Mouse (Mus musculus) hematopoietic multipotent progenitor cell, adult 10-12 weeks (in vitro differentiated cells): ENCODE measurements around the gene Tradd. TPM values are rescaled to one million over a fixed set of nuclear protein-coding genes. Genes with fewer than 3 reads are reported as not detected.

Experiments
- polyA plus RNA-seq: library from polyadenylated mRNA; stranded (reverse); fragments of >175 nt; gene quantifications from 2 replicates; pipeline ENCODE4 v1.2.3, GENCODE M21; 2012; ENCODE audit warnings: low replicate concordance

The Tradd gene
- 38.0 and 49.7 TPM in 2 replicates for polyA plus RNA-seq

DNA sequence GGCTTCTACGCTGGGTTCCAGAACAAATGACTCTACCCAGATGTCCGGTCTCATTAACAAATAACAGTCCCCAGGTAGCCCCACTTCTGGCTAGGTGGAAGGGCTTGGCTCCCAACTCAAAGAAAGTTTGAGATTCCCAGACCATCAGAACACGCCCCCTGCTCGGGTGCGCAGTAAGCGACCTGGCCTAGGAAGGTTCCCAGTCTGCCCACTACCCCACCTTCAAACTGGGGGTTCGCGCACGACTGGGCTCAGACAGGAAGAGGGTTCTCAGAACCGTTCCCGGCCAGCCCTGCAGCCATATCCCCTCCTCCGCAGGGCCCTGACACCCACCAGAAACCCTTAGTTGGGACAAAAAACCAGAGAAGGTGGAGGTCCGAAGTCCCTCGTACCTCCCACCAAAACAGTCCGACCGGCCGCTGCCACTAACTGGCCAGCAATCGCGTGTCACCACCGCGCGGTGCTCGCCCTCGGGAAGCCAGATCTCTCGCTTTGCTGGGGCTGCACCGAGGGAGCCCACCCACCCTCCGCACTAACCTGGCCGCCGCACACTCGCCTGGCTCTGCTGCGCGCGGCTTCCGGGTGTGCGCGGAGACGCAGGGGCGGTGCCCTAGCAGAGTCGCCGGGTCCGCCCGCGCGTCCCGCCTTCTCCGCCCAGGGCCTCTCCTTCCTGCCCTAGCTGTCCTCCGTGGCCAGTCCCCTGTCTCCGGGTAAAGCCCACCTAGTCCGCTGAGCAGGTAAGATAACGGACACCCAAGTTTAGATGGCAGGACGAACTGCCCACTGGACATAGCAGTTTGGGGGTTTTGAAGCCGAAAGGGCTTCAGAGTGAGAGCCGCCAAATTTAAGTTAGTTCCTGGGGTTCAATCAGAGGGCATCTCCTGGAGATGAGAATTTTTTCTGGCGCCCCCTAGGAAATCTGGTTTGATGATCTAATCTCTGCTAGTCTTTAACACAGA is at the start of gene Tradd, which contains the start of gene Fbxl8:
TSS of gene Tradd (minus strand) at position 586 of the 959 bp plus-strand sequence.
TSS of gene Fbxl8 (plus strand) at position 625 of the 959 bp plus-strand sequence.

DNA sequence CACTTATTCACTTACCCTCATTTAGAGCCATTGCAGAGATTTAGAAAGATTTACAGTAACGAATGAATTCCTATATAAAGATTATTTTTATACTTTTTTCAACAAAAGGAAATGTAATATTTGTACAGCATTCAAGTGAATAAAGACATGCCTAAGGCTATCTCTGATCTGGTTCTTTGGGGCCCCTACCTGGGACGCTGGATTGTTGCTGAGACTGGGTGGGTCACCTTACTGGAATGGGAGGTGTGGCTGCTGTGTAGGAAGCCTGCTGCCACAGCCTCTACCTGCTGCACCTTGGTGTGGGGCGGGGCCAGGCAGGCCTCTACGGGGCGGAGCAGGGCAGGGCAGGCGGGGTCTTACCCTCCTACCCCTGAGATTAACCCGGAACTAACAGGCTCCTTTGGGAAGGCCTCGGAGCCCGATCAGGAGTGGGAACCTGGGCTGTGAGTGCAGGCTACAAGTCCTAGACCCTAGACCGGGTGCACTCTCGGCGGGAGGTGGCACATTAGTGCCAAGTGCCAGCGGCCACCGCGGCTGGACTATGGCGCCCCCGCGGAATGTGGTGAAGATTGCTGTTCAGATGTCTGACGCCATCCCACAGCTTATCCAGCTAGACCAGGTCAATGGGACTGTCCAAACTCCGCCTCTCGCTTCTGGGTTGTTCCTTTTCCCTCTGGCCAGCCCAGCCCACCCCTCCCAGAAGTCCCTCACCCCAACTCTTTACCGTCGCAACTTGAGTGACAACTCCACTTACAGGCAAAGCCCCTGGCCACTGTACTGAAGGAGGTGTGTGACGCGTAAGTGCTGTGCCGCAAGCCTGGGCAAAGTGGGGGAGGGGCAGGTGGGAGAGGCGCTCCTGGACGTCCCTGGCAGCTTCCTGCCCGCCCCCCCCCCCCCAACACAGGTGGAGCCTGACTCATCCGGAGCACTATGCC is 41.1 kb upstream of the Tradd start, which contains the start of gene Elmo3:
TSS of gene Elmo3 (plus strand) at position 391 of the 935 bp plus-strand sequence.

GRCm38 (mm10) chr8:105297511-105298192 is 33.2 kb upstream of the Tradd start, which contains the start of gene E2f4:
E2f4 (plus strand) TSS chr8:105297663.

DNA sequence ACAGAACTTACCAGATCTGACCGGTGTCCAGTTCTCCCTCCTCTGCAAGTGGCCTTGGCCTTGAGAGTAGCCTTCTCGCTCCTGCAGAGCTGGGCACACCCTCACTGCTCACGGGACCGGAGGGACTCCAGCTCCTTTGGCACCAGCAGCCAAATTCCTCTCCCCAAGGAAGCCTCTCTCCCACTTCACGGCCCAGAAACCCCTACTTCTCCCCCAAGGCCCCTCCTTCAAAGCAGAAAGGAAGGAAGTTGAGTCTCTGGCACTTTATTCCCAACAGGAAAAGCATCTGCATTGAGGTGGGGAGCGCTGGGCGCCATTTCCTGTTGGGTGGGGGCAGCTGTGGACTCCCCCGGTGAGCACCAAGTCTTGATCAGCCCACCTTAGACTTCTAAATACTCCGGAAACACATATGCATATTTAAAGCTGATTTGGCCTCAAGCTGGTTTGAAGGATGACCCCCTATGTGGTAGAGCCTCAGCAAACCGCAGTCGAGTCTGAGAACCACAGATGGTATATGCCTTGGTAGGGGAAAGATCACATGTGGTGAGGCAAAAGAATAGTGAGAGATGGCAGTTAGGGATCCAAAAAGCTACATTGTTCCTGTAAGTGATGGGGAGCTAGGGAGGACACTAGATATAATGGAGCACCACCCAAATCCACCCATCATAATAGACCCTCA is 31.6 kb upstream of the Tradd start, which contains the start of gene Exoc3l:
TSS of gene Exoc3l (minus strand) at position 207 of the 679 bp plus-strand sequence.

GRCm38 (mm10) chr8:105289805-105290460 is 25.5 kb upstream of the Tradd start, which contains the start of gene 4931428F04Rik:
4931428F04Rik (minus strand) TSS chr8:105289864.

GRCm38 (mm10) chr8:105275840-105276239 is 11.4 kb upstream of the Tradd start, which contains the start of gene Nol3:
Nol3 (plus strand) TSS chr8:105276140.

DNA sequence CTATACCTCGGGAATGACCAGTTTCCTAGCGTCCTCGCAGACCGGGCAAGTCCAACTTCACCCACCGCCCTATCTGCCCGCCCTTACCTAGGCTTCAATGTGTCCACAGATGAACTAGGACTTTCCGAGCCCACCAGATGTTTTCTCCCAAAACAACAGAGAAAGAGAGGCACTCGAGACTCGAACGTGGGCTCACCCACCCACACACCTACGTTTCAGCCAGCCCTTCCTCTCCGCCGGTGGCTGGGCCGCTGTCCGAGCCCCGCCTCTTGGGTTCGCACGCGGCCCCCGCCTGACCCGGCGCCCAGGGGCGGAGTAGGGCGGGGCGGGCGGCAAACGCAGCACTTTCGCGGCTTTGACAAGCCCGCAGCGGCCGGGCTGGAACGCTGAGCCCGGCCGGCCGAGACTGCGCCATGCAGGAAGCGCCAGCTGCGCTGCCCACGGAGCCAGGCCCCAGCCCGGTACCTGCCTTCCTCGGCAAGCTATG is 5.1 kb upstream of the Tradd start, which contains the start of gene Hsf4:
TSS of gene Hsf4 (plus strand) at position 341 of the 487 bp plus-strand sequence.

GRCm38 (mm10) chr8:105254966-105255350 is 9.5 kb downstream of the Tradd start, which contains the start of gene B3gnt9:
B3gnt9 (minus strand) TSS chr8:105255153.

DNA sequence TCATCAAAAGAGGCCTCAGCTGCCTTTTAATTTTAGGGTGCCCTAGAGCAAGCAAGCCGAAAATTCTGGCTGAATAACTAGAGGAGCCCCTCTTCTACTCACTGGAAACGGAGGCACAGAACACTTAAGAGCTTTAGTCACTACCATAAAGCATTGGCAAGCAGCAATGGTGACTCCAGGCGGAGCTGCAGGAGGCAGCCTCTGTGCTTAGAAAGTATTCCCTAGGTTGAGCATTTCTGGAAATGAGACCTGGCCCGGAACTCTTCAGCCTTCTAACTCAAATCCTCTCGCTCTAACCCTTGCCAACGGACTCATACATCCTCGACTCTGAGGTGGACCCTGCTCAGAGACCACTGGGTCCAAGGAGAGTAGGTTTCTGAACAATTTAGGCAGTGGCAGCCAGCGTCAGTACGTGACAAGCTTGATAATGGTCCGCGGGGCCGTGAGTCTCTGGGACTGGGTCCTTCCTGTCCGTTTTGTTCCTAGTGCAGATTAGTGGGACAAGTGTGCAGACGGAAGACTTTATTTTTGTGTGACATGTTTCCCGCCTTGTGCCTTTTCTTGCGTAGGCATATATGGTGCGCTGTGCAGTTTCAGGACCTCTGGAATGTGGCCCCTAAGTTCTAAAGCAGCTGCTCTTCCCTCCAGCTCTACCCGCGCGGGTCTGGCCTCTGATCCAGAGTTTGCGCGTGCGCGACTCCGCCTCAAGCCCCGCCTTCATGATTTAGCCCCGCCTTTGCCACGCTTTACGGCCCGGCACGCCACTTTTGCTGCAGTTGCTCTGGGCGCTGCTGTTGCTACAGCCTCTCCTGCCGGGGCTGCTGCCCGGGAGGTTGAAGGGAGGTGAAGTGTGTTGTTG is 39.8 kb downstream of the Tradd start, which contains the start of gene D230025D16Rik:
TSS of gene D230025D16Rik (plus strand) at position 733 of the 859 bp plus-strand sequence.

Other genes with a start within 250 kb of the Tradd start
- gene Ces3a, start 216.0 kb downstream of the Tradd start, polyA plus RNA-seq, result not detected in 2 replicates
- gene Ces3b, start 180.9 kb downstream of the Tradd start, polyA plus RNA-seq, result not detected in 2 replicates
- not detected in 2 replicates for gene Ces4a, start 132.8 kb downstream of the Tradd start, polyA plus RNA-seq
- 40.4 and 47.1 TPM in 2 replicates for gene Cbfb, start 93.9 kb downstream of the Tradd start, polyA plus RNA-seq
- 4.3 and 8.5 TPM in 2 replicates for gene D230025D16Rik, start 39.5 kb downstream of the Tradd start, polyA plus RNA-seq
- gene B3gnt9, start 9.5 kb downstream of the Tradd start, polyA plus RNA-seq, result 6.6 and 23.7 TPM in 2 replicates
- 16.2 and 22.9 TPM in 2 replicates for gene Fbxl8, start within 50 bp of the Tradd start, polyA plus RNA-seq
- 2.4 and 4.4 TPM in 2 replicates for gene Hsf4, start 5.2 kb upstream of the Tradd start, polyA plus RNA-seq
- 0.17 and 0.31 TPM in 2 replicates for gene Nol3, start 11.5 kb upstream of the Tradd start, polyA plus RNA-seq
- gene 4931428F04Rik, start 25.3 kb upstream of the Tradd start, polyA plus RNA-seq, result 2.1 and 2.8 TPM in 2 replicates
- 2.2 and 4.8 TPM in 2 replicates for gene Exoc3l, start 31.5 kb upstream of the Tradd start, polyA plus RNA-seq
- 41.3 and 68.2 TPM in 2 replicates for gene E2f4, start 33.1 kb upstream of the Tradd start, polyA plus RNA-seq
- gene Elmo3, start 41.0 kb upstream of the Tradd start, polyA plus RNA-seq, result 3.4 and 3.9 TPM in 2 replicates
- gene Lrrc29, start 61.7 kb upstream of the Tradd start, polyA plus RNA-seq, result 0.55 and 2.4 TPM in 2 replicates
- gene Tmem208, start 61.7 kb upstream of the Tradd start, polyA plus RNA-seq, result 32.3 and 42.4 TPM in 2 replicates
- 35.9 and 70.7 TPM in 2 replicates for gene Fhod1, start 83.3 kb upstream of the Tradd start, polyA plus RNA-seq
- 2.3 and 3.7 TPM in 2 replicates for gene Slc9a5, start 84.2 kb upstream of the Tradd start, polyA plus RNA-seq
- gene Plekhg4, start 108.7 kb upstream of the Tradd start, polyA plus RNA-seq, result 0.11 TPM in 1 of 2 replicates, not detected in the other
- 0.04 TPM in 1 of 2 replicates, not detected in the other for gene Kctd19, start 148.9 kb upstream of the Tradd start, polyA plus RNA-seq
- gene Lrrc36, start 149.0 kb upstream of the Tradd start, polyA plus RNA-seq, result 0.11 TPM in 1 of 2 replicates, not detected in the other
- gene Tppp3, start 206.9 kb upstream of the Tradd start, polyA plus RNA-seq, result 11.8 and 41.7 TPM in 2 replicates
- gene Zdhhc1, start 232.3 kb upstream of the Tradd start, polyA plus RNA-seq, result 8.8 and 14.2 TPM in 2 replicates